Mouse (Mus musculus) lung, embryonic 15.5 days (tissue): ENCODE measurements at regions not wholly inside any gene's neighbourhood (a gene's known extent, or its start where the extent isn't known, plus 50 kb on each side); places are given as distances from the start of the nearest gene placed in this dataset.

Source experiments
- ATAC-seq: fragments of 200-750 bp; cut with Nextera tagmentation; 2 replicates; pipeline ENCODE4 v1.8.0; 2017; ENCODE audit warnings: moderate number of reproducible peaks, borderline replicate concordance; ENCODE audit not compliant: low FRiP score, low TSS enrichment; ENCODE audit errors: extremely low read depth
- H3K27ac ChIP-seq: fragments of 300-500 bp; sonication (generic); 2 replicates; pipeline ENCODE4 v1.5.1; 2015; ENCODE audit warnings: moderate library complexity, mild to moderate bottlenecking, inconsistent platforms
- H3K27me3 ChIP-seq: fragments of 300-500 bp; sonication (generic); 2 replicates; pipeline ENCODE4 v1.6.1; 2015; ENCODE audit warnings: inconsistent platforms
- H3K36me3 ChIP-seq: fragments of 300-500 bp; sonication (generic); 2 replicates; pipeline ENCODE4 v1.6.1; 2015; ENCODE audit warnings: inconsistent platforms
- H3K4me1 ChIP-seq: fragments of 300-500 bp; sonication (generic); 2 replicates; pipeline ENCODE4 v1.6.1; 2015; ENCODE audit warnings: inconsistent platforms
- H3K4me2 ChIP-seq: fragments of 300-500 bp; sonication (generic); 2 replicates; pipeline ENCODE4 v1.6.1; 2015; ENCODE audit warnings: inconsistent platforms, mild to moderate bottlenecking, moderate library complexity
- H3K4me3 ChIP-seq: fragments of 300-500 bp; sonication (generic); 2 replicates; pipeline ENCODE4 v1.5.1; 2015; ENCODE audit warnings: mild to moderate bottlenecking, inconsistent platforms
- H3K9ac ChIP-seq: fragments of 300-500 bp; sonication (generic); 2 replicates; pipeline ENCODE4 v1.6.1; 2015; ENCODE audit warnings: inconsistent platforms
- H3K9me3 ChIP-seq: fragments of 300-500 bp; sonication (generic); 2 replicates; pipeline ENCODE4 v1.6.1; 2016; ENCODE audit warnings: inconsistent platforms
- WGBS: fragments of 180-500 bp; shearing (Covaris S2); methylation state at CpG from one replicate; pipeline ENCODE4 v1.1.7; 2015; 5-methylcytosine and 5-hydroxymethylcytosine counted together

DNA sequence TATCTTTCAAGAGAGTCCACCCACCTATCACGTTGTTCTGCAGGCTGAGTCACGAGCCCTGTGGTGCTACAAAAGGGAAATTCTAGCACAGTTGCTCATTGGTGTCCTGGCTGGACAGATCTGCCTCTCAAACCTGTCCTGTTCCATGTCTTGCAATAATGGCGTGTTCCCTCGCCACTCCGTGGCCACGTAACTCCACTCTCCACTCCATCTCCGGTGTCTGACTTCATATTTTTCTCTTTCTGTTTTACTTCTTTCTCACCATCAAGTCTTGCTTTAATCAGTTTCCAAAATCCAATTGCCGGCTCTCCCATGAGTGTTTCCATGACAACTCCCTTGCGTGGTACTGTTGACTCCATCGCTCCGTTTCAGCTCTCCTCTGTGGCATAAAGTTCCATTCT lies 107.1 kb upstream of the Oxgr1 start:
- no peak overlapping the region for H3K9ac ChIP-seq
- H3K27ac ChIP-seq, result no peak overlapping the region
- 0 out of 2 replicates have a peak, but pooled peaks cover under 1% of the 10 kb centered on the region for H3K4me1 ChIP-seq
- ATAC-seq, result no peak
- H3K9me3 ChIP-seq, result no peaks in the 10 kb centered on the region
- H3K4me3 ChIP-seq, result no peak overlapping the region
- WGBS, result 81% methylated on average over 11 of the region's 11 CpGs
- H3K4me2 ChIP-seq, result no peak overlapping the region
- H3K27me3 ChIP-seq, result no peaks in the 10 kb centered on the region; the same call in 1 of the 2 replicates
- no peaks in the 10 kb centered on the region for H3K36me3 ChIP-seq

GRCm38 (mm10) chr14:120150589-120150988 lies 108.4 kb upstream of the Oxgr1 start:
- Histone ChIP-seq H3K9ac (no peak overlapping the region), H3K4me1 (peaks cover 12% of the 10 kb centered on the region), H3K4me2 (no peak overlapping the region), H3K9me3 (no peaks in the 10 kb centered on the region), H3K27me3 (no peaks in the 10 kb centered on the region; the same call in 1 of the 2 replicates), H3K4me3 (no peak overlapping the region), H3K27ac (no peak overlapping the region), H3K36me3 (no peaks in the 10 kb centered on the region)
- 51% methylated on average over 1 of the region's 1 CpGs for WGBS
- no peak for ATAC-seq

- peaks cover 28% of the 10 kb centered on the region for H3K4me1 ChIP-seq
- WGBS, result 57% methylated on average over 7 of the region's 7 CpGs
- H3K36me3 ChIP-seq, result no peaks in the 10 kb centered on the region
- no peak overlapping the region for H3K27ac ChIP-seq
- H3K4me2 ChIP-seq, result no peak overlapping the region
- ATAC-seq, result no peak
- no peak overlapping the region for H3K9ac ChIP-seq
- no peak overlapping the region for H3K4me3 ChIP-seq
- no peaks in the 10 kb centered on the region for H3K9me3 ChIP-seq
- no peaks in the 10 kb centered on the region; the same call in 1 of the 2 replicates for H3K27me3 ChIP-seq
These were observed 112.2 kb upstream of the Oxgr1 start for GRCm38 (mm10) chr14:120154413-120154812.

GRCm38 (mm10) chr14:120164184-120164583 lies 111.3 kb upstream of the Mbnl2 start:
- Histone ChIP-seq H3K4me1 (no peaks in the 10 kb centered on the region), H3K9ac (no peak overlapping the region), H3K36me3 (no peaks in the 10 kb centered on the region), H3K4me2 (no peak overlapping the region), H3K4me3 (no peak overlapping the region), H3K27ac (no peak overlapping the region), H3K9me3 (no peaks in the 10 kb centered on the region), H3K27me3 (no peaks in the 10 kb centered on the region)
- WGBS, result 55% methylated on average over 2 of the region's 2 CpGs
- ATAC-seq, result no peak

DNA sequence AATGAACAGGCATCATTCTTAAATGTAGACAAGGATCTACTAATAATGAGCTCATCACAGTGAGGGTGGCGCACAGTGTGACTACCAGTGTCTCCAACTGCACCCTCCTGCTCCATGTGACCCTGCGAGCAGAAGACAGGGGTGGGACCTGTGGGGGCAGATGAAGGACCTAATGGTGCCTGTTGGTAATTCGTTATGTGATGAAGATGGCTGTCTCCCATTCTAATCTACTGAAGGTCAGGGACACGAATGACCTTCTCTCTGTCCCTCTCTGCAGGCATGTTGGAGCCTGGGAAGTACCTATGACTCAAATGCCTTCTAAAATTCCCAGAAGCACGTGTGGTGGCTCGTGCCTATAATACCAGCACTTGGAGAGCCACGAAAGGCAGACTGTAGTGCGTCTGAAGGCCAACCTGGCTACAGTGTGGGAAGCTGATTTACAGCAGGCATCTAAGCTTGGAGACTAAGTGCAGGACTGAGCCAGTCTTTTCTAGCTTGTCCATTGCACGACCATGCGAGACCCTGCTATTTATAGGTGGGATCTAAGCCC lies 109.9 kb upstream of the Mbnl2 start:
- Histone ChIP-seq H3K4me2 (no peak overlapping the region), H3K4me3 (no peak overlapping the region), H3K27ac (no peak overlapping the region), H3K36me3 (no peaks in the 10 kb centered on the region), H3K9ac (no peak overlapping the region), H3K9me3 (no peaks in the 10 kb centered on the region), H3K4me1 (no peaks in the 10 kb centered on the region), H3K27me3 (no peaks in the 10 kb centered on the region)
- ATAC-seq, result no peak
- 87% methylated on average over 10 of the region's 10 CpGs for WGBS

DNA sequence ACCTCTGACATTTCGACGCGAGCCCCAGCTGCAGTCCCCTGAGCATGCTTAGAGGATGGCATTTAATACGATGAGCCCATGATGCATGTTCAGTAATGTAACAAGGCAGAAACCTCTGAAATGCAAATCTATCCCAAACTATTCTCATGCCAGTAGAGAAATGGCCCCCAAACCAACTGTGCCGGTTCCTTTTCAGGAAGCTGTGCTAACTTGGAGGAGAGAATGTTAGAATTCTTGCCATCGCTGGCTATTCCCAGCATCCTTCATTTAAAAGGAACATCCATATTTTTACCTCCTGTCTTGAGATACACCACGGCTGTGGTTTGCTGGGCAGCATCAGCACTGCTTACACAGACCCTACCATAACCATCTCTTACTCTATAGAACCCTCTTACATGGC lies 104.7 kb upstream of the Mbnl2 start:
- no peak for ATAC-seq
- H3K4me3 ChIP-seq, result no peak overlapping the region
- H3K9me3 ChIP-seq, result no peaks in the 10 kb centered on the region
- H3K27ac ChIP-seq, result no peak overlapping the region
- 90% methylated on average over 7 of the region's 7 CpGs for WGBS
- H3K9ac ChIP-seq, result no peak overlapping the region
- H3K4me2 ChIP-seq, result no peak overlapping the region
- no peaks in the 10 kb centered on the region for H3K27me3 ChIP-seq
- no peaks in the 10 kb centered on the region for H3K36me3 ChIP-seq
- H3K4me1 ChIP-seq, result no peaks in the 10 kb centered on the region

GRCm38 (mm10) chr14:120172058-120172457 lies 103.4 kb upstream of the Mbnl2 start:
- no peak overlapping the region for H3K9ac ChIP-seq
- WGBS, result 71% methylated on average over 4 of the region's 4 CpGs
- H3K4me1 ChIP-seq, result no peaks in the 10 kb centered on the region
- H3K9me3 ChIP-seq, result no peaks in the 10 kb centered on the region
- no peak overlapping the region for H3K27ac ChIP-seq
- no peaks in the 10 kb centered on the region for H3K36me3 ChIP-seq
- H3K4me3 ChIP-seq, result no peak overlapping the region
- no peak overlapping the region for H3K4me2 ChIP-seq
- no peaks in the 10 kb centered on the region for H3K27me3 ChIP-seq
- ATAC-seq, result no peak

- Histone ChIP-seq H3K9me3 (no peaks in the 10 kb centered on the region), H3K27me3 (no peaks in the 10 kb centered on the region), H3K4me3 (no peak overlapping the region), H3K4me2 (no peak overlapping the region), H3K27ac (no peak overlapping the region), H3K4me1 (no peaks in the 10 kb centered on the region), H3K36me3 (no peaks in the 10 kb centered on the region), H3K9ac (no peak overlapping the region)
- no peak for ATAC-seq
- WGBS, result 76% methylated on average over 8 of the region's 8 CpGs
These were observed 102.6 kb upstream of the Mbnl2 start for GRCm38 (mm10) chr14:120172844-120173243.

GRCm38 (mm10) chr14:120174615-120175014 lies 100.9 kb upstream of the Mbnl2 start:
- no peak for ATAC-seq
- Histone ChIP-seq H3K4me2 (no peak overlapping the region), H3K27ac (no peak overlapping the region), H3K9ac (no peak overlapping the region), H3K36me3 (no peaks in the 10 kb centered on the region), H3K9me3 (no peaks in the 10 kb centered on the region), H3K27me3 (no peaks in the 10 kb centered on the region), H3K4me1 (no peaks in the 10 kb centered on the region), H3K4me3 (no peak overlapping the region)
- WGBS, result 51% methylated on average over 5 of the region's 5 CpGs

- no peaks in the 10 kb centered on the region for H3K4me1 ChIP-seq
- 24% methylated on average over 1 of the region's 1 CpGs for WGBS
- no peaks in the 10 kb centered on the region for H3K9me3 ChIP-seq
- no peak for ATAC-seq
- H3K4me3 ChIP-seq, result no peak overlapping the region
- H3K27ac ChIP-seq, result no peak overlapping the region
- no peaks in the 10 kb centered on the region for H3K27me3 ChIP-seq
- H3K4me2 ChIP-seq, result no peak overlapping the region
- H3K9ac ChIP-seq, result no peak overlapping the region
- no peaks in the 10 kb centered on the region for H3K36me3 ChIP-seq
These were observed 80.3 kb upstream of the Mbnl2 start for GRCm38 (mm10) chr14:120195218-120195617.

GRCm38 (mm10) chr14:120211741-120212140 lies 63.7 kb upstream of the Mbnl2 start:
- WGBS, result 73% methylated on average over 3 of the region's 3 CpGs
- Histone ChIP-seq H3K4me1 (no peaks in the 10 kb centered on the region), H3K4me3 (no peak overlapping the region), H3K36me3 (no peaks in the 10 kb centered on the region), H3K4me2 (no peak overlapping the region), H3K9ac (no peak overlapping the region), H3K9me3 (no peaks in the 10 kb centered on the region), H3K27ac (no peak overlapping the region), H3K27me3 (no peaks in the 10 kb centered on the region)
- no peak for ATAC-seq

DNA sequence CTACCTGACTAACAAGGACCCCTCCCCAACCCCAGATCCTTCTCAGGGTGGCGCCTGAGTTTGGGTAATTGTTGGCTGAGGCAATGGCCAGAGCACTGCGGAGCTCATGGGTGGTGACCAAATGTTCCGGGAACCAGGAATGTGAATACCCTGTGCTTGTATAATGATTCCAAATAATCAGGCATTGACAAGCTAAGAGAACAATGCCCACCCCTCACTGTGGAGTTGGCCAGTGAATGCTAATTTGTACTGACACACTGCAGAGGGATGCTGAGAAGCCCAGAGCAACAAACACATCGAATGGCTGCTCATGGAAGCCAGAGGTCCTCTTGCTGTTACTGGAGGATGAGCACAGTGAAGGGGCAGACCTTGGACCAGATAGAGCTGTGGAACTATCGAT lies 62.8 kb upstream of the Mbnl2 start:
- H3K36me3 ChIP-seq, result no peaks in the 10 kb centered on the region
- 97% methylated on average over 5 of the region's 5 CpGs for WGBS
- no peaks in the 10 kb centered on the region for H3K4me1 ChIP-seq
- ATAC-seq, result no peak
- H3K9me3 ChIP-seq, result no peaks in the 10 kb centered on the region
- no peak overlapping the region for H3K27ac ChIP-seq
- H3K27me3 ChIP-seq, result no peaks in the 10 kb centered on the region
- H3K4me2 ChIP-seq, result no peak overlapping the region
- no peak overlapping the region for H3K4me3 ChIP-seq
- H3K9ac ChIP-seq, result no peak overlapping the region

DNA sequence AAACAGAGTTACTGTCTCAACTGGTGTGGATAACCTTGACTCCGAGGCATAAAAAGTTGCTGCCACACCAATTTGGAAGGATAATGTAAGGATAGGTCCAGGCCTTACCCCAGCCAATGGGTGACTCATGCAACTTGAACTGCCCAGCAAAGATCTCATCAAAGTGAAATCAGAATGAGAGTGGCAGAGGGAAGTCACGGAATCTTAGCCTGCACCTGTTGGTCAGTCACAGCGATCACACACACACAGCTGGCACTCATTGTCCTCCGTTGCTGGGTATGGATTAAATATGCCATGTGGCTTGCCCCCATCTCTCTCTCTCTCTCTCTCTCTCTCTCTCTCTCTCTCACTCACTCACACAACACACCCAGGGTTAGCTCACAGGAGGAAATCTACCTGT lies 56.2 kb upstream of the Mbnl2 start:
- Histone ChIP-seq H3K9me3 (no peaks in the 10 kb centered on the region), H3K4me2 (no peak overlapping the region), H3K4me1 (peaks cover 10% of the 10 kb centered on the region), H3K36me3 (no peaks in the 10 kb centered on the region), H3K9ac (no peak overlapping the region), H3K4me3 (no peak overlapping the region), H3K27me3 (no peaks in the 10 kb centered on the region), H3K27ac (no peak overlapping the region)
- WGBS, result 93% methylated on average over 4 of the region's 4 CpGs
- no peak for ATAC-seq
